14 mouse cellular contexts compared by ENCODE assay signal in the genomic region with DNA sequence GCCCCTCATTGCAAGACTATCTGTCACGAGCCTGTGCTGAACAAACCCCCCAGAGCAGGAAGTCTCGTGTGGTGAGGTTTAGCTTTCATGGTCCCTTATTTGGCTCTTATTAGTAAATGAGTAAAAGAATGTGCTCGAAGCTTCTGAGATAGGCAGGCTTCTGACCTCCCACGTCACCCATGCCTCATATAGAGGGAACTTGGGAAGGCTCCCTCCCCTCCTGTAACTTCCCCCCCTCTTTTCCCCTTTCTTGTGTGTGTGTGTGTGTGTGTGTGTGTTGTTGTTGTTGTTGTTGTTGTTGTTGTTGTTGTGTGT. TPM values are rescaled to one million over a fixed set of nuclear protein-coding genes. Genes with fewer than 3 reads are reported as not detected.
A peak's percentile ranks its signal among the peaks of the same experiment; 100 is the strongest.
DNase-seq lines count a peak whose midpoint lies in the region; ATAC-seq and TF ChIP-seq lines count a peak whose summit lies in the region.
"Had no signal": no experiment of that assay in that cellular context is flagged by ENCODE, and none has a peak within 500 bp of the region (broad histone marks: within the 10 kb centered on the region; RNA-seq: fewer than 3 reads in every experiment).

No protein-coding gene starts in this region.

- 40% methylated on average over 4 of the region's 4 CpGs for WGBS in kidney, embryonic 15.5 days
- WGBS in kidney, embryonic 14.5 days, result 70% methylated on average over 4 of the region's 4 CpGs
- 44% methylated on average over 4 of the region's 4 CpGs for WGBS in liver, postnatal 0 days (ENCODE audit: insufficient replicate concordance)

- H3K4me1 ChIP-seq in kidney, embryonic 15.5 days, result peaks cover 36% of the 10 kb centered on the region
- H3K4me1 ChIP-seq in kidney, embryonic 14.5 days (ENCODE audit: control insufficient read depth, insufficient read depth, low read length), result peaks cover 16% of the 10 kb centered on the region; the same call in 1 of the 2 replicates
- H3K4me1 ChIP-seq in liver, postnatal 0 days (ENCODE audit: insufficient read depth), result peaks cover 11% of the 10 kb centered on the region

- H3K9ac ChIP-seq in kidney, embryonic 15.5 days, result no peak overlapping the region
- no peak overlapping the region for H3K9ac ChIP-seq in kidney, embryonic 14.5 days (ENCODE audit: low read depth, low read length)
- H3K9ac ChIP-seq in liver, postnatal 0 days (replicated peaks), result no peak overlapping the region

- H3K4me3 ChIP-seq in kidney, embryonic 15.5 days (replicated peaks), result no peak overlapping the region
- H3K4me3 ChIP-seq in kidney, embryonic 14.5 days (ENCODE audit: low read length), result no peak overlapping the region
- H3K4me3 ChIP-seq in liver, postnatal 0 days (ENCODE audit: low read depth, low read length), result no peak overlapping the region

- no peaks in the 10 kb centered on the region for H3K27me3 ChIP-seq in kidney, embryonic 15.5 days
- H3K27me3 ChIP-seq in kidney, embryonic 14.5 days (ENCODE audit: control insufficient read depth, insufficient read depth, low read length), result no peaks in the 10 kb centered on the region
- H3K27me3 ChIP-seq in liver, postnatal 0 days (ENCODE audit: insufficient read depth, low read length), result no peaks in the 10 kb centered on the region
- H3K27me3 ChIP-seq: megakaryocyte, embryonic 14.5 days had no signal

- TF ChIP-seq EP300 in liver, postnatal 0 days (IDR thresholded peaks at IDR 0.05; ENCODE audit: low read depth), result no peak

- H3K36me3 ChIP-seq in kidney, embryonic 15.5 days, result peaks cover 12% of the 10 kb centered on the region; the same call in 1 of the 2 replicates
- peaks cover 3% of the 10 kb centered on the region; the same call in 1 of the 2 replicates for H3K36me3 ChIP-seq in kidney, embryonic 14.5 days (ENCODE audit: control insufficient read depth, insufficient read depth, low read length)
- no peaks in the 10 kb centered on the region for H3K36me3 ChIP-seq in liver, postnatal 0 days (replicated peaks; ENCODE audit: insufficient read depth, low read length)

- peak overlapping the region; percentile 5; the same call in 1 of the 2 replicates for H3K27ac ChIP-seq in kidney, embryonic 15.5 days
- H3K27ac ChIP-seq in kidney, embryonic 14.5 days (ENCODE audit: low read depth, low read length), result no peak overlapping the region
- 0 out of 2 replicates have a peak overlapping the region, but pooled peaks have one; percentile 22 for H3K27ac ChIP-seq in liver, postnatal 0 days (ENCODE audit: low read depth)

- DNase-seq in heart, adult 11 months, result peak; percentile 93
- no peak for DNase-seq in heart, adult 18-20 months
- DNase-seq in lung, postnatal 10 days, result peak; percentile 7
- DNase-seq in lung, postnatal 4 days, result no peak
- no peak for DNase-seq in liver, postnatal 0 days
- DNase-seq in adipocyte (ENCODE audit: low spot score), result no peak
- DNase-seq: gastrocnemius, postnatal 36 days; kidney, postnatal 36 days; right cerebral cortex, postnatal 14 days had no signal

- no peak for ATAC-seq in kidney, embryonic 15.5 days (replicated peaks; ENCODE audit: low FRiP score)
- no peak for ATAC-seq in kidney, embryonic 14.5 days (ENCODE audit: low FRiP score, low TSS enrichment)
- ATAC-seq in liver, postnatal 0 days, result no peak; the same call in 1 of the 2 replicates
- ATAC-seq: activated CD4-positive, CD25-positive, alpha-beta regulatory T cell, adult 4 months; midbrain, embryonic 16.5 days had no signal

- no peak overlapping the region for H3K4me2 ChIP-seq in kidney, embryonic 15.5 days
- no peak overlapping the region for H3K4me2 ChIP-seq in kidney, embryonic 14.5 days (replicated peaks; ENCODE audit: low read depth, low read length)
- H3K4me2 ChIP-seq in liver, postnatal 0 days (ENCODE audit: low read depth, low read length), result no peak overlapping the region

- no peaks in the 10 kb centered on the region for H3K9me3 ChIP-seq in kidney, embryonic 15.5 days (replicated peaks)
- H3K9me3 ChIP-seq in kidney, embryonic 14.5 days (ENCODE audit: control insufficient read depth, low read length), result no peaks in the 10 kb centered on the region
- H3K9me3 ChIP-seq in liver, postnatal 0 days (ENCODE audit: low read length), result no peaks in the 10 kb centered on the region
- H3K9me3 ChIP-seq: megakaryocyte, embryonic 14.5 days had no signal

- TF ChIP-seq CTCF in liver, postnatal 0 days (IDR thresholded peaks at IDR 0.05; ENCODE audit: low read depth), result no peak

RNA-seq across cellular contexts. Expression of a gene that starts 54.8 kb away (rescaled TPM):
- 10 to 100 TPM; 11.3 to 12.1 TPM for total RNA-seq in heart, adult 18-20 months (2021)
- 11.4 and 13.0 TPM in 2 replicates for polyA plus RNA-seq in kidney, embryonic 15.5 days (2015; fragmentation: Nextera tagmentation; extraction: Ambion mirVana)
- 11.4 and 18.1 TPM in 2 replicates for polyA plus RNA-seq in kidney, embryonic 14.5 days (2014; fragmentation: Nextera tagmentation; extraction: Ambion mirVana)
- polyA plus RNA-seq in liver, postnatal 0 days (2015; fragmentation: Nextera tagmentation; extraction: Ambion mirVana), result 2.6 and 2.7 TPM in 2 replicates

Comparison
In these comparisons a context has a peak if more than half of its experiments do, and no peak if none do; other contexts are left out.
1. DNase-seq: peak in heart, adult 11 months (single experiment) and lung, postnatal 10 days (single experiment); none in heart, adult 18-20 months (0 of 2), lung, postnatal 4 days (0 of 2), liver, postnatal 0 days (single experiment) and adipocyte (single experiment).